Mouse (Mus musculus): ENCODE data around the gene Kalrn. TPM values are rescaled to one million over a fixed set of nuclear protein-coding genes. Genes with fewer than 3 reads are reported as not detected.
"Not testable (repeated sequence)": the region's sequence is repeated elsewhere in the genome, so short reads cannot be mapped to it uniquely, and the experiment has no call there.

Kalrn gene
- polyA plus RNA-seq, 2 experiments, result 8.8 to 11.7 TPM

- no peak for ATAC-seq (ENCODE audit: low FRiP score, low read depth)
- 54% methylated on average over 4 of the region's 4 CpGs for WGBS
Observed at GRCm38 (mm10) chr16:34088331-34088730, 485.0 kb downstream of the Kalrn start.

GRCm38 (mm10) chr16:34084135-34084920 is 489.0 kb downstream of the Kalrn start:
- ATAC-seq (ENCODE audit: low FRiP score, low read depth) (no peak), DNase-seq (ENCODE audit: low spot score) (no peak)
- no peaks in the 10 kb centered on the region for H3K27me3 ChIP-seq (ENCODE audit: control insufficient read depth, insufficient read depth, low read length)
- no peak overlapping the region for H3K9ac ChIP-seq (ENCODE audit: low read depth, low read length, severe bottlenecking)
- peaks cover 22% of the 10 kb centered on the region for H3K4me1 ChIP-seq (ENCODE audit: control insufficient read depth, insufficient read depth, low read length)
- no peak overlapping the region for H3K4me2 ChIP-seq (replicated peaks; ENCODE audit: low read depth, low read length, severe bottlenecking)
- 88% methylated on average over 10 of the region's 10 CpGs for WGBS
- no peaks in the 10 kb centered on the region for H3K36me3 ChIP-seq (ENCODE audit: control insufficient read depth, insufficient read depth, low read length)
- no peak overlapping the region for H3K4me3 ChIP-seq (replicated peaks; ENCODE audit: low read length)
- no peak for TF ChIP-seq POLR2A (IDR thresholded peaks at IDR 0.05; ENCODE audit: borderline replicate concordance, extremely low read depth, insufficient read depth, insufficient read length)
- H3K9me3 ChIP-seq (ENCODE audit: control insufficient read depth, low read length), result no peaks in the 10 kb centered on the region
- no peak overlapping the region for H3K27ac ChIP-seq (replicated peaks; ENCODE audit: low read depth, low read length)

More at GRCm38 (mm10) chr16:34088331-34088730, 485.0 kb downstream of the Kalrn start:
- TF ChIP-seq POLR2A (IDR thresholded peaks at IDR 0.05; ENCODE audit: borderline replicate concordance, extremely low read depth, insufficient read depth, insufficient read length), result no peak
- H3K9me3 ChIP-seq (ENCODE audit: control insufficient read depth, low read length), result no peaks in the 10 kb centered on the region
- no peak overlapping the region for H3K4me3 ChIP-seq (replicated peaks; ENCODE audit: low read length)
- no peak overlapping the region for H3K27ac ChIP-seq (replicated peaks; ENCODE audit: low read depth, low read length)
- DNase-seq (ENCODE audit: low spot score), result no peak
- no peak overlapping the region for H3K9ac ChIP-seq (ENCODE audit: low read depth, low read length, severe bottlenecking)
- no peaks in the 10 kb centered on the region for H3K4me1 ChIP-seq (ENCODE audit: control insufficient read depth, insufficient read depth, low read length)
- no peaks in the 10 kb centered on the region for H3K36me3 ChIP-seq (ENCODE audit: control insufficient read depth, insufficient read depth, low read length)
- no peaks in the 10 kb centered on the region for H3K27me3 ChIP-seq (ENCODE audit: control insufficient read depth, insufficient read depth, low read length)
- no peak overlapping the region for H3K4me2 ChIP-seq (replicated peaks; ENCODE audit: low read depth, low read length, severe bottlenecking)

GRCm38 (mm10) chr16:34082494-34083469 is 490.6 kb downstream of the Kalrn start:
- WGBS, result 89% methylated on average over 5 of the region's 5 CpGs
- Histone ChIP-seq H3K27me3 (ENCODE audit: control insufficient read depth, insufficient read depth, low read length) (no peaks in the 10 kb centered on the region), H3K9ac (ENCODE audit: low read depth, low read length, severe bottlenecking) (no peak overlapping the region), H3K4me2 (replicated peaks; ENCODE audit: low read depth, low read length, severe bottlenecking) (no peak overlapping the region), H3K36me3 (ENCODE audit: control insufficient read depth, insufficient read depth, low read length) (no peaks in the 10 kb centered on the region), H3K27ac (replicated peaks; ENCODE audit: low read depth, low read length) (no peak overlapping the region), H3K4me1 (ENCODE audit: control insufficient read depth, insufficient read depth, low read length) (peaks cover 29% of the 10 kb centered on the region), H3K4me3 (replicated peaks; ENCODE audit: low read length) (no peak overlapping the region), H3K9me3 (ENCODE audit: control insufficient read depth, low read length) (no peaks in the 10 kb centered on the region)
- ATAC-seq (ENCODE audit: low FRiP score, low read depth) (no peak), DNase-seq (ENCODE audit: low spot score) (no peak)
- TF ChIP-seq POLR2A (IDR thresholded peaks at IDR 0.05; ENCODE audit: borderline replicate concordance, extremely low read depth, insufficient read depth, insufficient read length), result no peak

GRCm38 (mm10) chr16:34081683-34082438 is 491.5 kb downstream of the Kalrn start:
- Histone ChIP-seq H3K4me1 (ENCODE audit: control insufficient read depth, insufficient read depth, low read length) (peaks cover 29% of the 10 kb centered on the region), H3K36me3 (ENCODE audit: control insufficient read depth, insufficient read depth, low read length) (no peaks in the 10 kb centered on the region), H3K9ac (ENCODE audit: low read depth, low read length, severe bottlenecking) (no peak overlapping the region), H3K4me2 (replicated peaks; ENCODE audit: low read depth, low read length, severe bottlenecking) (no peak overlapping the region), H3K9me3 (ENCODE audit: control insufficient read depth, low read length) (no peaks in the 10 kb centered on the region), H3K4me3 (replicated peaks; ENCODE audit: low read length) (no peak overlapping the region), H3K27ac (replicated peaks; ENCODE audit: low read depth, low read length) (0 out of 2 replicates have a peak overlapping the region, but pooled peaks have one; percentile 28), H3K27me3 (ENCODE audit: control insufficient read depth, insufficient read depth, low read length) (no peaks in the 10 kb centered on the region)
- peak; percentile 54; the same call in 1 of the 2 replicates for ATAC-seq (ENCODE audit: low FRiP score, low read depth)
- peak; percentile 38 for DNase-seq (ENCODE audit: low spot score)
- WGBS, result 50% methylated on average over 19 of the region's 19 CpGs
- TF ChIP-seq POLR2A (IDR thresholded peaks at IDR 0.05; ENCODE audit: borderline replicate concordance, extremely low read depth, insufficient read depth, insufficient read length), result no peak

GRCm38 (mm10) chr16:34081314-34081682 is 492.0 kb downstream of the Kalrn start:
- H3K4me1 ChIP-seq (ENCODE audit: control insufficient read depth, insufficient read depth, low read length), result peaks cover 29% of the 10 kb centered on the region
- DNase-seq (ENCODE audit: low spot score); H3K27me3 ChIP-seq (ENCODE audit: control insufficient read depth, insufficient read depth, low read length); ATAC-seq (ENCODE audit: low FRiP score, low read depth); H3K36me3 ChIP-seq (ENCODE audit: control insufficient read depth, insufficient read depth, low read length); H3K9me3 ChIP-seq (ENCODE audit: control insufficient read depth, low read length); H3K4me3 ChIP-seq (replicated peaks; ENCODE audit: low read length); H3K4me2 ChIP-seq (replicated peaks; ENCODE audit: low read depth, low read length, severe bottlenecking); H3K9ac ChIP-seq (ENCODE audit: low read depth, low read length, severe bottlenecking): not testable (repeated sequence)
- H3K27ac ChIP-seq (replicated peaks; ENCODE audit: low read depth, low read length), result 0 out of 2 replicates have a peak overlapping the region, but pooled peaks have one; percentile 28

Measured in limb, embryonic 14.5 days (tissue).